Mouse (Mus musculus): Measurements from ENCODE around the gene Hist1h3c. TPM values are rescaled to one million over a fixed set of nuclear protein-coding genes. Genes with fewer than 3 reads are reported as not detected.
A peak's percentile ranks its signal among the peaks of the same experiment; 100 is the strongest.
"Not testable (repeated sequence)": the region's sequence is repeated elsewhere in the genome, so short reads cannot be mapped to it uniquely, and the experiment has no call there.

Hist1h3c gene
- 11.3 and 16.9 TPM in 2 replicates for polyA plus RNA-seq (2014; fragmentation: Nextera tagmentation; extraction: Ambion mirVana)

DNA sequence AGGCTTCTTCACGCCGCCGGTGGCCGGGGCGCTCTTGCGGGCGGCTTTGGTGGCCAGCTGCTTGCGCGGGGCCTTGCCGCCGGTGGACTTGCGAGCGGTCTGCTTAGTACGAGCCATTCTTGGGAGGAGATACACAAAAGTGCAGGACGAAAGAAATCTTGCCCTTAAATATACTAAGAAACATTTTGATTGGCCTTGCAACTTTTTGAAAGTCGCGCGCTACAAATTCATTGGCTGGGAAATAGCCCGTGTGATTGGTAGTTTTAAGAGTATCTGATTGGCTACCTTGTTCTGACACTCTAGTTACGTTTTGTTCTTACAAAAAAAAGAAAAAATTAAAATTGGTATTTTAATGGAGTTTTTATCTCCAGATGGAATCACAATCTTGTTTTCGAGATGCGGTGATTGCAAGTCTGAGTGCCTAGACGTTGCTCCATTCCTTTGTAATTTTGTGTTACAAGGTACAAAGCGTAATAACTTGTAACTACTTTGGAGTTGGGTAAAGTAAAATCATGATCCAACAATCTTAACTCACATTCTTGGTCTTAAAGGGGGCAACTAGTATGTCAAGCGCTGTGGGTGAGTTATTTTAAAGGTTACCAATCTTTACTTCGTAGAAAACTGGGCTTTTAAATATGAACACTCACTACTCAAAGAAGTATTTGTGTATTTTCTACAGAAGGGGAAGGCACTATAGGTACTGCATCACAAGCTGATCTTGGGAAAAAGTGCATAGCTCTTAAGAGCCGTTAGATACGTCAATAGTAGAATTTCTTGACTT is at the start of gene Hist1h3c:
TSS of gene Hist1h3c (minus strand) at position 222 of the 781 bp plus-strand sequence.
- H3K4me2 ChIP-seq: peak within 1 kb of the TSS; percentile 91
- H3K36me3 ChIP-seq (ENCODE audit: insufficient read depth): no peaks in the 10 kb centered on the region
- no peak for TF ChIP-seq CTCF (IDR thresholded peaks at IDR 0.05; ENCODE audit: low read depth)
- peak; percentile 68 for ATAC-seq (ENCODE audit: insufficient read depth)
- peaks cover 10% of the 10 kb centered on the region for H3K4me1 ChIP-seq (ENCODE audit: insufficient read depth)
- peak; percentile 98 for DNase-seq
- H3K4me3 ChIP-seq (ENCODE audit: low read depth, low read length): peak within 1 kb of the TSS; percentile 45
- H3K9me3 ChIP-seq (ENCODE audit: low read depth, low read length): no peaks in the 10 kb centered on the region
- H3K9ac ChIP-seq: peak within 1 kb of the TSS; percentile 79
- peak within 1 kb of the TSS; percentile 100 for H3K27ac ChIP-seq (ENCODE audit: low read depth)
- under 1% methylated on average over 23 of the region's 28 CpGs for WGBS
- no peaks in the 10 kb centered on the region for H3K27me3 ChIP-seq (ENCODE audit: insufficient read depth, low read length)

DNA sequence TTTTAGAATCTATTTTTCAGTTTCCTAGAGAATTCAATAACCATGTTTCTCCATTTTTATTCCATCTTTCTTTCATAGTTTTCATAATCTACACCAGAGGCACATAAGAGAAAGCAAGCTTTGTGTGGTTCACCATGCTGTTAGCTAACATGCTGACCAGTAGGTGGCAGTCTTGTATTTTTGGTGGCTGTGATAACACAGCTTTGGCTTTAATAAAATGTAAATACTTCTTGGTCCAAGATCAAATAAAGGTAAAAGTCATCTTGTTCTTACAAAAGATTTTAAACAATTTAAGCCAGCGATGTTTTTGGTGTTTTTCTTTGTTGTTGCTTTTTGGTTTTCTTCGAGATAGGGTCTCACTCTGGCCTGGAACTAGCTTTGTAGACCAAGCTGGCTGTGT is 47.1 kb upstream of the Hist1h3c start:
- ATAC-seq (ENCODE audit: insufficient read depth) (no peak), DNase-seq (peak; percentile 92)
- 39% methylated on average over 2 of the region's 2 CpGs for WGBS

DNA sequence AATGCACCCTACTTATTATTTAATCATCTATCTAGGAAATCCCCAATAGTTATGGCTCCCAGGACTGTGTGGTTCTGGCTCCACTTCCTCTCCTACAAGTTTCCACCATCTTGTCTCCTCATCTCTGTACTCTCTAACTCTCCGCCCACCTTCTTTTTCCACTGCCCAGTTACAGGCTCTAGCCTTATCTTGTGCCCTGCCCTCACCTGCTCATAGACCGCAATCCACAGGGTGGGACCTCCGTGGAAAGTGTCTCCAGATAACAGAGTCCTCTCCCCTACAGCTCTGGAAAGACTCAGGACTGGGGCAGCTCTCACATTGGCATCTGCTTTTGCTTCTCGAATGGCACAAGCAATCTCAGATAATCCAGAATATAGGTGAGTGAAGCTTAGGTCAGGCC is 33.6 kb upstream of the Hist1h3c start:
- no peaks in the 10 kb centered on the region for H3K4me1 ChIP-seq (ENCODE audit: insufficient read depth)
- no peaks in the 10 kb centered on the region for H3K36me3 ChIP-seq (ENCODE audit: insufficient read depth)
- no peaks in the 10 kb centered on the region for H3K9me3 ChIP-seq (ENCODE audit: low read depth, low read length)
- DNase-seq: no peak
- 74% methylated on average over 4 of the region's 4 CpGs for WGBS
- no peak overlapping the region for H3K27ac ChIP-seq (ENCODE audit: low read depth)
- no peak overlapping the region for H3K4me2 ChIP-seq
- TF ChIP-seq CTCF (IDR thresholded peaks at IDR 0.05; ENCODE audit: low read depth): no peak
- no peak for ATAC-seq (ENCODE audit: insufficient read depth)
- no peaks in the 10 kb centered on the region for H3K27me3 ChIP-seq (ENCODE audit: insufficient read depth, low read length)
- H3K9ac ChIP-seq: no peak overlapping the region
- H3K4me3 ChIP-seq (ENCODE audit: low read depth, low read length): no peak overlapping the region

More for the DNA sequence above, 47.1 kb upstream of the Hist1h3c start:
- H3K4me3 ChIP-seq (ENCODE audit: low read depth, low read length): no peak overlapping the region
- TF ChIP-seq CTCF (IDR thresholded peaks at IDR 0.05; ENCODE audit: low read depth): peak; percentile 87
- H3K9me3 ChIP-seq (ENCODE audit: low read depth, low read length): no peaks in the 10 kb centered on the region
- H3K27ac ChIP-seq (ENCODE audit: low read depth): no peak overlapping the region
- H3K4me1 ChIP-seq (ENCODE audit: insufficient read depth): no peaks in the 10 kb centered on the region
- no peak overlapping the region for H3K9ac ChIP-seq
- no peaks in the 10 kb centered on the region for H3K36me3 ChIP-seq (ENCODE audit: insufficient read depth)
- H3K27me3 ChIP-seq (ENCODE audit: insufficient read depth, low read length): no peaks in the 10 kb centered on the region
- H3K4me2 ChIP-seq: no peak overlapping the region

DNA sequence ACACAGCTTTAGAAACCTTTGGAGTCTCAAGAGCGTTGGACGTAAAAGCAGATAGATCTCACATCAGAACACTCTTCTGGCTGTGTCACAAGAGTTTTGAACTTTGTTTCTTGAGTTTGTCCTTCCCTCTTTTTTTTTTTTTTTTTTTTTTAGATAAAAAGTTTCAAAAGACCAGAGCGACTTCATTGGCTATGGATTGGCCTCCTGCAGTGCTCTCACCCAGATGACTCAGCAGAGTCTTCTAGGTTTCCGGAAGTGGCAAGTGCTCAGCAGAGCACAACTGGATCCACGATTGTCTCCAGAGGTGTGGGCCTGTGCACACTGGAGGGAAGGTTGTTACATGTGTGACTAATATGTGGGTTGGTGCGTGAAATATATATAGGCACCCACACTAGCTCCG is 32.9 kb upstream of the Hist1h3c start:
- 89% methylated on average over 7 of the region's 7 CpGs for WGBS
- no peaks in the 10 kb centered on the region for H3K9me3 ChIP-seq (ENCODE audit: low read depth, low read length)
- TF ChIP-seq CTCF (IDR thresholded peaks at IDR 0.05; ENCODE audit: low read depth): no peak
- no peaks in the 10 kb centered on the region for H3K36me3 ChIP-seq (ENCODE audit: insufficient read depth)
- ATAC-seq (ENCODE audit: insufficient read depth): no peak
- H3K27me3 ChIP-seq (ENCODE audit: insufficient read depth, low read length): no peaks in the 10 kb centered on the region
- DNase-seq: no peak
- no peak overlapping the region for H3K9ac ChIP-seq
- H3K4me3 ChIP-seq (ENCODE audit: low read depth, low read length): no peak overlapping the region
- H3K27ac ChIP-seq (ENCODE audit: low read depth): no peak overlapping the region
- H3K4me2 ChIP-seq: no peak overlapping the region
- H3K4me1 ChIP-seq (ENCODE audit: insufficient read depth): no peaks in the 10 kb centered on the region

DNA sequence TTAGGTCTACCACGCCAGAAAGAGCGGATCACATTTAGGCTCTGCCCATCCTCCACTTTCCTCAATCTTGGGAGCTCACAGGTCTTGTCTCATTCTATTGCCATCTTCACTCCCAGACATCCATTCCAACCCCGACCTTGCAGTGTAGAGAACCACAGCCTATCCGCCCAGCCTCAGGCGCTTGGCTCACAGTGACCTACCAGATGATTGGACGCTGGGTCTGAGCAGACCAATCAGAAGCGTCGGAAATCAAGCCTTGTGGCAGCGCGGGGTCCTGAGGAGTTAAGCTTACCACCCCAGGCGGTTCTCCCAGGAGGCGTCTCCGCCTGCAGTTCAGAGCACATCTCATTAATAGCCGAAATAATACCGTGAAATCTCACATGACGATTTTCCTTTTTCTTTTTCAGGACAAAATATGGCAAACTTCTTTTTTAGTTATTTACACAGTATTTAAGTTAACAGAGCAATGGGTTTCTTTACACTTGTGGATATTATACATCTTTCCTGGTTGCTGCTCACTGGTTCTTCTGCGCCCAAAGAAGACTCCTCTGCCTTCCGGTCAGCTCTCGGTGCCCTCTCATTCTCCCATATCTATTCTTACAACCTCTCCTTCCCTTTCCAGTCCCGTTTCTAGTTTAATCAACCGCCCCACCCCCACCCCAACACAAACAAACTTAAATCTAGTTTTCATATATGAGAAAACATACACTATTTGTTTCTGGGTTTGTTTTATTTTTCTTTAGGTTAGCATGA is 27.3 kb upstream of the Hist1h3c start:
- H3K27ac ChIP-seq (ENCODE audit: low read depth): no peak overlapping the region
- peak overlapping the region; percentile 3; the same call in 1 of the 2 replicates for H3K4me3 ChIP-seq (ENCODE audit: low read depth, low read length)
- peak; percentile 86 for DNase-seq
- WGBS: 21% methylated on average over 21 of the region's 21 CpGs
- H3K4me2 ChIP-seq: peak overlapping the region; percentile 45
- H3K27me3 ChIP-seq (ENCODE audit: insufficient read depth, low read length): no peaks in the 10 kb centered on the region
- TF ChIP-seq CTCF (IDR thresholded peaks at IDR 0.05; ENCODE audit: low read depth): no peak
- H3K36me3 ChIP-seq (ENCODE audit: insufficient read depth): no peaks in the 10 kb centered on the region
- peak; percentile 98 for ATAC-seq (ENCODE audit: insufficient read depth)
- H3K4me1 ChIP-seq (ENCODE audit: insufficient read depth): no peaks in the 10 kb centered on the region
- H3K9ac ChIP-seq: no peak overlapping the region
- H3K9me3 ChIP-seq (ENCODE audit: low read depth, low read length): no peaks in the 10 kb centered on the region

DNA sequence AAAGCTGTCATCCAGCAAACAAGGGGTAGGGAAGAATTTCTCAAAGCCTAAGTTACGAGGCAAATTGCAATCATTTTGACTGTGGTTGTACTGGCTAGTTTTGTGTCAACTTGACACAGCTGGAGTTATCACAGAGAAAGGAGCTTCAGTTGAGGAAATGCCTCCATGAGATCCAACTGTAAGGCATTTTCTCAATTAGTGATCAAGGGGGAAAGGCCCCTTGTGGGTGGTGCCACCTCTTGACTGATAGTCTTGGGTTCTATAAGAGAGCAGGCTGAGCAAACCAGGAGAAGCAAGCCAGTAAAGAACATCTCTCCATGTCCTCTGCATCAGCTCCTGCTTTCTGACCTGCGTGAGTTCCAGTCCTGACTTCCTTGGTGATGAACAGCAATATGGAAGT is 24.2 kb upstream of the Hist1h3c start, which contains the start of gene Trim38:
TSS of gene Trim38 (plus strand) at position 301 of the 400 bp plus-strand sequence.
- 77% methylated on average over 2 of the region's 2 CpGs for WGBS
- not testable (repeated sequence) for H3K27ac ChIP-seq (ENCODE audit: low read depth); H3K4me1 ChIP-seq (ENCODE audit: insufficient read depth); H3K4me2 ChIP-seq; H3K27me3 ChIP-seq (ENCODE audit: insufficient read depth, low read length); H3K4me3 ChIP-seq (ENCODE audit: low read depth, low read length); H3K9ac ChIP-seq; H3K36me3 ChIP-seq (ENCODE audit: insufficient read depth); ATAC-seq (ENCODE audit: insufficient read depth); DNase-seq; H3K9me3 ChIP-seq (ENCODE audit: low read depth, low read length)

DNA sequence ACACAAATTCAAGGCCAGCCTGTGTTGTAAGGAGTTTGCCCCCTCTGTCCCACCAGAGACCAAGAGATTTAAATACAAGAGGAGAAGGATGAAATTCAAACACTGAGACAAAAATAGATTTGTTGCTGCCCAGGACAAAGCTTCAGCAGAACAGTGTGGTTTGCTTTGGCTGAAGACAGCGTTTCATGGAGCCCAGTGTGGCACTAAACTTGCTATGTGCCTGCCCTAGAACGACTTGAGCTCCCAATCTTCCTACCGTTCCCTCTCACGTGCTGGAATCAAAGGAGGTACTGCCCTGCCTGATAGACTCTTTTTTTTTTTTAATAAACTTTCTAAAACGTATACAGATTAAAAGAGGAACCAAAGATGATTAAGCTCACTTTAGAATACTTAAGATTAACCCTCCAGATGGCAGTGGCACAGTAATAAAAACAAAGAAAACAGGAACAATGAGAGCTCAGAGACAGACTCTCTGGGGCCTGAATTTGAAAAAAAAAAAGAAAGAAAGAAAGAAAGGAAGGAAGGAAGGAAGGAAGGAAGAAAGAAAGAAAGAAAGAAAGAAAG is 23.5 kb upstream of the Hist1h3c start:
- H3K9me3 ChIP-seq (ENCODE audit: low read depth, low read length): no peaks in the 10 kb centered on the region
- ATAC-seq (ENCODE audit: insufficient read depth) (no peak), DNase-seq (no peak)
- H3K9ac ChIP-seq: no peak overlapping the region
- no peaks in the 10 kb centered on the region for H3K27me3 ChIP-seq (ENCODE audit: insufficient read depth, low read length)
- no peak overlapping the region for H3K4me3 ChIP-seq (ENCODE audit: low read depth, low read length)
- no peak overlapping the region for H3K4me2 ChIP-seq
- H3K4me1 ChIP-seq (ENCODE audit: insufficient read depth): peaks cover 4% of the 10 kb centered on the region; the same call in 1 of the 2 replicates
- H3K36me3 ChIP-seq (ENCODE audit: insufficient read depth): no peaks in the 10 kb centered on the region
- WGBS: 47% methylated on average over 5 of the region's 5 CpGs
- TF ChIP-seq CTCF (IDR thresholded peaks at IDR 0.05; ENCODE audit: low read depth): no peak
- H3K27ac ChIP-seq (ENCODE audit: low read depth): no peak overlapping the region

Data from lung, embryonic 14.5 days (tissue).